Mouse (Mus musculus): ENCODE measurements around the gene Trim16.

Trim16 gene

DNA sequence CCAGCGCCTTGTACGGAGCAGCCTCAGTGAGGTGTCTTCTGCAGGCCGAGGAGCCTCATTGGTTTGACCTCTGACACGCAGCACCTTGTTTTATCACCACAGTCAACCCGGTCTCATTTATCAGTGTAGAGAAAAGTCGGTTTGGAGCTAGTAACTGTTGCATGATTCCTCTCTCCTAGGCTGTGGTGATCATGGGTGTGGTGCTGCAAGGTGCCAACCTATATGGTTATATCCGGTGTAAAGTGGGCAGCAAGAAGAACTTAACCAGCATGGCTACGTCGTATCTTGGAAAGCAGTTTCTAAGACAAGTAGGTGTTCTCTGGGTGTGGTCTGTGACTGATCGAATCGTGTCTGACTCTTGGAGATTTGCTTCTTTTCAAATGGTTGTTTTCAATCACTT lies 71.7 kb downstream of the Trim16 start:
- DNase-seq (ENCODE audit: low read depth, low spot score): no peak

All from c-Kit-negative CD71-positive TER-119-positive erythroid progenitor cells, embryonic 14.5 days (primary cell).